Mouse (Mus musculus) liver, embryonic 14.5 days (tissue): ENCODE results near the gene Nxt1. TPM values are rescaled to one million over a fixed set of nuclear protein-coding genes. Genes with fewer than 3 reads are reported as not detected.

Experiments
- ATAC-seq: fragments of 200-750 bp; cut with Nextera tagmentation; 2 replicates; pipeline ENCODE4 v1.8.0; 2017; ENCODE audit warnings: moderate number of reproducible peaks, mild to moderate bottlenecking, moderate library complexity; ENCODE audit not compliant: insufficient read depth
- DNase-seq, 3 experiments: peaks; one replicate each; pipeline ENCODE4 v3.0.0-alpha.2; 2012 to 2013; ENCODE audit warnings: low read depth in 3 of 3, low spot score in 3 of 3
- H3K27ac ChIP-seq: fragments of 300-500 bp; sonication (generic); 2 replicates; pipeline ENCODE4 v1.5.1; 2014; ENCODE audit warnings: moderate library complexity, mild to moderate bottlenecking, control low read depth, inconsistent platforms
- H3K27me3 ChIP-seq: fragments of 300-500 bp; sonication (generic); 2 replicates; pipeline ENCODE4 v1.6.1; 2014; ENCODE audit warnings: mild to moderate bottlenecking, low read length, moderate library complexity; ENCODE audit not compliant: control insufficient read depth, insufficient read depth
- H3K36me3 ChIP-seq: fragments of 300-500 bp; sonication (generic); replicated peaks from 2 replicates; pipeline ENCODE4 v1.6.1; 2014; ENCODE audit warnings: low read depth; ENCODE audit not compliant: control insufficient read depth, insufficient read depth
- H3K4me1 ChIP-seq, 2 experiments: fragments of 200-500 bp in 1 of 2; fragments of 300-500 bp in 1 of 2; sonication (generic) in 1 of 2; replicated peaks; 2 replicates each; pipeline ENCODE4 v1.6.1; 2012 to 2014; ENCODE audit warnings: antibody characterized with exemption in 1 of 2, inconsistent platforms in 1 of 2, low read length in 1 of 2; ENCODE audit not compliant: control insufficient read depth in 2 of 2, insufficient read depth in 2 of 2
- H3K4me2 ChIP-seq: fragments of 300-500 bp; sonication (generic); 2 replicates; pipeline ENCODE4 v1.6.1; 2014; ENCODE audit warnings: low read depth, mild to moderate bottlenecking, control low read depth, moderate library complexity
- H3K4me3 ChIP-seq, 2 experiments: fragments of 200-500 bp in 1 of 2; fragments of 300-500 bp in 1 of 2; sonication (generic) in 1 of 2; 2 replicates each; pipeline ENCODE4 v1.5.1; 2012 to 2014; ENCODE audit warnings: low read depth in 2 of 2, low read length in 2 of 2, mild to moderate bottlenecking in 2 of 2, control low read depth in 1 of 2, inconsistent platforms in 1 of 2, moderate library complexity in 1 of 2; ENCODE audit not compliant: insufficient read depth in 1 of 2
- H3K9ac ChIP-seq: fragments of 300-500 bp; sonication (generic); replicated peaks from 2 replicates; pipeline ENCODE4 v1.6.1; 2014; ENCODE audit warnings: mild to moderate bottlenecking, control low read depth, moderate library complexity
- H3K9me3 ChIP-seq: fragments of 300-500 bp; sonication (generic); 2 replicates; pipeline ENCODE4 v1.6.1; 2016; ENCODE audit warnings: low read length, mixed read lengths; ENCODE audit not compliant: control insufficient read depth
- CTCF ChIP-seq: IDR thresholded peaks from 2 replicates; pipeline ENCODE4 v1.5.1; 2016; ENCODE audit warnings: antibody characterized with exemption, low read depth, control low read depth
- EP300 ChIP-seq: IDR thresholded peaks from 2 replicates; pipeline ENCODE4 v1.6.1; 2016; ENCODE audit warnings: antibody characterized with exemption, low read depth
- WGBS: fragments of 180-500 bp; shearing (Covaris S2); extraction: QIAGEN DNeasy Blood & Tissue Kit; methylation state at CpG from one replicate; pipeline ENCODE4 v1.1.7; 2014; ENCODE audit not compliant: insufficient replicate concordance; 5-methylcytosine and 5-hydroxymethylcytosine counted together
- polyA plus RNA-seq, 2 experiments: library from polyadenylated mRNA; depleted of rRNA in 1 of 2; stranded (reverse) in 1 of 2; unstranded in 1 of 2; fragments of >200 nt; fragmentation: Nextera tagmentation in 1 of 2; extraction: Ambion mirVana in 1 of 2; gene quantifications; 2 replicates each; pipeline versions ENCODE4 v1.2.1 to v1.2.3; 2012 to 2014

Nxt1 gene
- 34.8 and 43.9 TPM in 2 replicates for polyA plus RNA-seq (2012; rRNA removed)
- polyA plus RNA-seq (2014; fragmentation: Nextera tagmentation; extraction: Ambion mirVana): 61.9 and 63.6 TPM in 2 replicates

DNA sequence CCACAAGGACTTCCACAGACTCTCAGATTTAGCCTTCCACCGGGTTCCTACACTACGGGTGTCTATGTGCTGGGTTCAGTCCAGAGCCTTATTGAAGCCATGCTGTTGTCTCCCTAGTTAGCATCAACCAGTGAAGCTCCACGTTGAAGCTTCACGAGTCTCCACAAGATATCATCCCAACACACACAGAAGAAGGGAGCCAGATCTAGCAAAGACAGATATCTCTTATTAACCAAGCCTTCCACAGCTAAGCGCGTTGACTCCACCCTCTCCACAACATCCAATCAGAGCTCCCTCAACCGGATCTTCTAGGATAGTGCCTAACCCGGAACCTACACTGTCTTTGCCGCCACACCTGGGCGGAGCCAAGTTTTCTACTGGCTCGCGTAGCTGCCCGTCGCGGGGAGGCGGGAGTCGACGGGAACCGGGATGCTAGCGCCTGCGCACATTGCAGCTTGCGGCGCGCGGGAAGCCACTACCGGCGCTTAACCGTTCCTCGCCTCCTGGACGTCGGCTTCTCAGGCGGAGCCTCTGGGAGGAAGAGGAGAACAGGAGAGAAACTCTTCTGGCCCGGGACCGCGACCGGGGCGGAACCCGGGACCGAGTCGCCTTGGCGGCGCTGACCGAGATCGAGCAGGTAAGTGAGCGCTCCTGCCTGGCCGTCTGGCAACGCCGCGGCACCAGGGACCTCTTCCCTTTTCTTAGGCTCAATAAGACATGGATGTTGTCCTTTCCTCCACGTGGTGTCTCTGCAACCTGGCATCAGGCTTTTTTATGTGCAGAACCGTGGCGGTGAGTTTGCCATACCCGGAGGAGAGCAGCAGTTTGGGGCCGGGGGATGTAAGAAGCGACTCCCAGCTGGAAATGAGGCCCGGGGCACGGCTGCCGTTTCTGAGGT, at the start of gene Nxt1:
Gene Nxt1 (plus strand): TSS at position 403 of the 898 bp plus-strand sequence.
- Histone ChIP-seq H3K4me3 (peak within 1 kb of the TSS; percentile 93 to 94), H3K4me1 (peaks cover 15% of the 10 kb centered on the region in 2 experiments), H3K9me3 (no peaks in the 10 kb centered on the region), H3K36me3 (peaks cover 29% of the 10 kb centered on the region), H3K27me3 (no peaks in the 10 kb centered on the region), H3K4me2 (peak within 1 kb of the TSS; percentile 73), H3K27ac (peak within 1 kb of the TSS; percentile 68), H3K9ac (peak within 1 kb of the TSS; percentile 88)
- DNase-seq: peak; percentile 97 to 98 (median 98)
- peak; percentile 100 for ATAC-seq
- WGBS: under 1% methylated on average over 58 of the region's 58 CpGs
- TF ChIP-seq CTCF (no peak), EP300 (peak; percentile 61)

GRCm38 (mm10) chr2:148623067-148623466, 49.3 kb upstream of the Nxt1 start:
- H3K4me3 ChIP-seq: no peak overlapping the region
- DNase-seq (no peak), ATAC-seq (no peak)
- H3K4me1 ChIP-seq: no peaks in the 10 kb centered on the region
- H3K9ac ChIP-seq: no peak overlapping the region
- WGBS: 47% methylated on average over 2 of the region's 2 CpGs
- no peaks in the 10 kb centered on the region for H3K36me3 ChIP-seq
- no peak overlapping the region for H3K4me2 ChIP-seq
- no peak for TF ChIP-seq EP300
- H3K27ac ChIP-seq: no peak overlapping the region
- H3K27me3 ChIP-seq: no peaks in the 10 kb centered on the region
- H3K9me3 ChIP-seq: no peaks in the 10 kb centered on the region

DNA sequence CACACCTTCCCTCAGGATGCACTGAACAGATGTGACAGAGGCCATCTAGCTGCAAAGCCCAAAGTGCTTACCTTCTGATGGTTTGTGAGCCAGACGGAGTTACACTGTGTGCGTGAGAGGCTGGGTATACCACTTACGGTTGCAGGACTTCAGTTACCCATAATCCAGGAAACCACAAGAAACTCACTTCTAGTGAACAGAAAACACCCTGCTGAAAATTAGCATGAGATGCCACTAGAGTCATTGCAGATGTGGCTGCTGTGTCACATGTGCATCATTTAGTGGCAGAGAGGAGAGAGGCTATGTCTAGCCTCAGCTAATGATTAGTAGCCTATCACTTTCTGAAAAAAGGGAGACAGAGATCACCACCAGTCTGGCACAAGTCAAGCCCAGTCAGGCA, 47.9 kb upstream of the Nxt1 start:
- DNase-seq: no peak
- Histone ChIP-seq H3K27ac (no peak overlapping the region), H3K9ac (no peak overlapping the region), H3K4me1 (no peaks in the 10 kb centered on the region), H3K9me3 (no peaks in the 10 kb centered on the region), H3K4me3 (no peak overlapping the region), H3K27me3 (no peaks in the 10 kb centered on the region), H3K4me2 (no peak overlapping the region), H3K36me3 (no peaks in the 10 kb centered on the region)
- no peak for ATAC-seq
- TF ChIP-seq CTCF: no peak
- TF ChIP-seq EP300: no peak
- WGBS: 22% methylated on average over 3 of the region's 3 CpGs

GRCm38 (mm10) chr2:148627011-148627471, 45.4 kb upstream of the Nxt1 start:
- DNase-seq (no peak), ATAC-seq (no peak)
- Histone ChIP-seq H3K36me3 (no peaks in the 10 kb centered on the region), H3K9me3 (no peaks in the 10 kb centered on the region), H3K9ac (no peak overlapping the region), H3K4me1 (no peaks in the 10 kb centered on the region), H3K27me3 (no peaks in the 10 kb centered on the region), H3K4me3 (no peak overlapping the region), H3K27ac (no peak overlapping the region), H3K4me2 (no peak overlapping the region)
- WGBS: 51% methylated on average over 3 of the region's 3 CpGs
- TF ChIP-seq EP300 (no peak), CTCF (no peak)

GRCm38 (mm10) chr2:148631011-148631410, 41.4 kb upstream of the Nxt1 start:
- H3K9ac ChIP-seq: no peak overlapping the region
- no peak for TF ChIP-seq CTCF
- no peaks in the 10 kb centered on the region for H3K9me3 ChIP-seq
- H3K4me3 ChIP-seq: no peak overlapping the region
- ATAC-seq (no peak), DNase-seq (no peak)
- 66% methylated on average over 2 of the region's 2 CpGs for WGBS
- H3K27ac ChIP-seq: no peak overlapping the region
- no peak overlapping the region for H3K4me2 ChIP-seq
- H3K27me3 ChIP-seq: no peaks in the 10 kb centered on the region
- H3K36me3 ChIP-seq: no peaks in the 10 kb centered on the region
- H3K4me1 ChIP-seq: no peaks in the 10 kb centered on the region
